Mouse (Mus musculus): ENCODE measurements around the gene Sult3a1.
"Not testable (repeated sequence)": the region's sequence is repeated elsewhere in the genome, so short reads cannot be mapped to it uniquely, and the experiment has no call there.

Sult3a1 gene

GRCm38 (mm10) chr10:33857421-33857820 lies at the start of gene Sult3a1:
Sult3a1 (plus strand) TSS chr10:33857721.
- DNase-seq, result no peak

GRCm38 (mm10) chr10:33811807-33812206 lies 45.7 kb upstream of the Sult3a1 start:
- no peak for DNase-seq

GRCm38 (mm10) chr10:33814266-33814665 lies 43.3 kb upstream of the Sult3a1 start:
- no peak for DNase-seq

- no peak for DNase-seq
Measured at GRCm38 (mm10) chr10:33816923-33817322, 40.6 kb upstream of the Sult3a1 start.

- no peak for DNase-seq
Measured at GRCm38 (mm10) chr10:33820892-33821291, 36.6 kb upstream of the Sult3a1 start.

GRCm38 (mm10) chr10:33865994-33866393 lies 8.5 kb downstream of the Sult3a1 start:
- DNase-seq, result no peak

GRCm38 (mm10) chr10:33870441-33870840 lies 12.9 kb downstream of the Sult3a1 start:
- DNase-seq, result no peak

- DNase-seq, result no peak
Measured at GRCm38 (mm10) chr10:33872672-33873398, 15.3 kb downstream of the Sult3a1 start.

- not testable (repeated sequence) for DNase-seq
Measured at GRCm38 (mm10) chr10:33882411-33882810, 24.9 kb downstream of the Sult3a1 start.

GRCm38 (mm10) chr10:33901520-33901919 lies 44.0 kb downstream of the Sult3a1 start:
- not testable (repeated sequence) for DNase-seq

- DNase-seq, result no peak
Measured at GRCm38 (mm10) chr10:33904530-33905481, 47.3 kb downstream of the Sult3a1 start, which contains the start of gene Rsph4a. Rsph4a (plus strand) TSS chr10:33905111.

- no peak for DNase-seq
Measured at GRCm38 (mm10) chr10:33905489-33905888, 48.0 kb downstream of the Sult3a1 start.

Measured in spleen, adult 18-20 months (tissue).